7 mouse cellular contexts compared by ENCODE assay signal in genomic region chr6:83125331-83125730, GRCm38 (mm10). TPM values are rescaled to one million over a fixed set of nuclear protein-coding genes. Genes with fewer than 3 reads are reported as not detected.
DNase-seq lines count a peak whose midpoint lies in the region; ATAC-seq lines count a peak whose summit lies in the region.

TSS of gene Ino80b (minus strand) at chr6:83125431.

- H3K4me1 ChIP-seq in forebrain, embryonic 10.5 days: peaks cover 45% of the 10 kb centered on the region
- H3K4me1 ChIP-seq in hindbrain, embryonic 12.5 days: peaks cover 32% of the 10 kb centered on the region
- H3K4me1 ChIP-seq in liver, embryonic 15.5 days (replicated peaks): peaks cover 45% of the 10 kb centered on the region

- peaks cover 9% of the 10 kb centered on the region; the same call in 1 of the 2 replicates for H3K36me3 ChIP-seq in forebrain, embryonic 10.5 days (replicated peaks)
- no peaks in the 10 kb centered on the region for H3K36me3 ChIP-seq in hindbrain, embryonic 12.5 days
- H3K36me3 ChIP-seq in liver, embryonic 15.5 days (replicated peaks): peaks cover 6% of the 10 kb centered on the region; the same call in 1 of the 2 replicates

- no peaks in the 10 kb centered on the region for H3K27me3 ChIP-seq in forebrain, embryonic 10.5 days (ENCODE audit: poor library complexity, severe bottlenecking)
- H3K27me3 ChIP-seq in hindbrain, embryonic 12.5 days: no peaks in the 10 kb centered on the region
- H3K27me3 ChIP-seq in liver, embryonic 15.5 days: no peaks in the 10 kb centered on the region

- DNase-seq in thymus, postnatal 0 days (ENCODE audit: low spot score): no peak
- DNase-seq in thymus, adult 18-20 months: no peak
- DNase-seq in forebrain, embryonic 10.5 days (ENCODE audit: extremely low spot score, low spot score): no peak
- DNase-seq in MN1 (ENCODE audit: low spot score): no peak

- 23% methylated on average over 5 of the region's 5 CpGs for WGBS in forebrain, embryonic 10.5 days
- 23% methylated on average over 5 of the region's 5 CpGs for WGBS in hindbrain, embryonic 12.5 days
- 33% methylated on average over 5 of the region's 5 CpGs for WGBS in liver, embryonic 15.5 days (ENCODE audit: insufficient replicate concordance)

- H3K4me3 ChIP-seq in forebrain, embryonic 10.5 days: peak within 1 kb of the TSS; percentile 67
- peak within 1 kb of the TSS; percentile 69 for H3K4me3 ChIP-seq in hindbrain, embryonic 12.5 days
- peak within 1 kb of the TSS; percentile 84 for H3K4me3 ChIP-seq in liver, embryonic 15.5 days (replicated peaks)

- H3K4me2 ChIP-seq in hindbrain, embryonic 12.5 days (replicated peaks): peak within 1 kb of the TSS; percentile 71
- H3K4me2 ChIP-seq in liver, embryonic 15.5 days: peak within 1 kb of the TSS; percentile 91

- H3K27ac ChIP-seq in forebrain, embryonic 10.5 days: peak within 1 kb of the TSS; percentile 91
- peak within 1 kb of the TSS; percentile 74 for H3K27ac ChIP-seq in hindbrain, embryonic 12.5 days
- H3K27ac ChIP-seq in liver, embryonic 15.5 days (replicated peaks): peak within 1 kb of the TSS; percentile 90

- peak within 1 kb of the TSS; percentile 79 for H3K9ac ChIP-seq in hindbrain, embryonic 12.5 days
- H3K9ac ChIP-seq in liver, embryonic 15.5 days: peak within 1 kb of the TSS; percentile 82

- no peak for ATAC-seq in hindbrain, embryonic 12.5 days (ENCODE audit: low FRiP score)
- ATAC-seq in liver, embryonic 15.5 days (ENCODE audit: insufficient read depth): no peak
- ATAC-seq in activated CD4-positive, CD25-positive, alpha-beta regulatory T cell, adult 4 months: no peak

- no peaks in the 10 kb centered on the region for H3K9me3 ChIP-seq in forebrain, embryonic 10.5 days
- no peaks in the 10 kb centered on the region for H3K9me3 ChIP-seq in hindbrain, embryonic 12.5 days (replicated peaks)
- H3K9me3 ChIP-seq in liver, embryonic 15.5 days (replicated peaks): no peaks in the 10 kb centered on the region

RNA-seq across cellular contexts. Expression of gene Ino80b, which starts in this region (rescaled TPM):
- polyA plus RNA-seq in thymus, postnatal 0 days (2015; fragmentation: Nextera tagmentation; extraction: Ambion mirVana): 17.7 and 17.9 TPM in 2 replicates
- 17.5 and 19.2 TPM in 2 replicates for polyA plus RNA-seq in forebrain, embryonic 10.5 days (2016; fragmentation: Nextera tagmentation; extraction: Ambion mirVana)
- 19.6 and 19.9 TPM in 2 replicates for polyA plus RNA-seq in hindbrain, embryonic 12.5 days (2016; fragmentation: Nextera tagmentation; extraction: Ambion mirVana)
- 5.0 and 5.3 TPM in 2 replicates for polyA plus RNA-seq in liver, embryonic 15.5 days (2015; fragmentation: Nextera tagmentation; extraction: Ambion mirVana)
- 1 to 10 TPM; 1.3 to 2.4 TPM for polyA plus RNA-seq in activated CD4-positive, CD25-positive, alpha-beta regulatory T cell, adult 4 months (2017; shearing (Covaris generic))
